Mouse (Mus musculus) lung, postnatal 4 days (tissue): Measurements from ENCODE around the gene Hbp1.
A peak's percentile ranks its signal among the peaks of the same experiment; 100 is the strongest.

ENCODE experiments used
- DNase-seq, 2 experiments: peaks; one replicate each; pipeline ENCODE4 v3.0.0; 2021

The Hbp1 gene

GRCm38 (mm10) chr12:31949759-31950658 lies at the start of gene Hbp1:
Gene Hbp1 (minus strand): TSS chr12:31950535.
- peak; percentile 98 to 99 for DNase-seq

GRCm38 (mm10) chr12:31998706-31999105 lies 48.4 kb upstream of the Hbp1 start:
- no peak for DNase-seq

GRCm38 (mm10) chr12:31997328-31997878 lies 47.1 kb upstream of the Hbp1 start:
- DNase-seq = no peak

- peak; percentile 23 to 39 for DNase-seq
These were observed 46.5 kb upstream of the Hbp1 start for GRCm38 (mm10) chr12:31996877-31997276.

- no peak for DNase-seq
These were observed 40.2 kb upstream of the Hbp1 start for GRCm38 (mm10) chr12:31990575-31990974.

GRCm38 (mm10) chr12:31989726-31990125 lies 39.4 kb upstream of the Hbp1 start:
- no peak for DNase-seq

GRCm38 (mm10) chr12:31986463-31986862 lies 36.1 kb upstream of the Hbp1 start:
- no peak for DNase-seq

GRCm38 (mm10) chr12:31985738-31986137 lies 35.4 kb upstream of the Hbp1 start:
- no peak for DNase-seq

GRCm38 (mm10) chr12:31984664-31985063 lies 34.3 kb upstream of the Hbp1 start:
- no peak for DNase-seq

- no peak for DNase-seq
These were observed 33.9 kb upstream of the Hbp1 start for GRCm38 (mm10) chr12:31984206-31984605.

GRCm38 (mm10) chr12:31983769-31984168 lies 33.4 kb upstream of the Hbp1 start:
- DNase-seq = no peak

GRCm38 (mm10) chr12:31983238-31983637 lies 32.9 kb upstream of the Hbp1 start:
- DNase-seq = no peak

- no peak for DNase-seq
These were observed 27.4 kb upstream of the Hbp1 start for GRCm38 (mm10) chr12:31977613-31978195.

- DNase-seq = peak in 1 of 2 experiments; percentile 32
These were observed 26.2 kb upstream of the Hbp1 start for GRCm38 (mm10) chr12:31976544-31976943.

- peak; percentile 29 to 60 for DNase-seq
These were observed 23.3 kb upstream of the Hbp1 start for GRCm38 (mm10) chr12:31973473-31974172.

- DNase-seq = no peak
These were observed 21.2 kb upstream of the Hbp1 start for GRCm38 (mm10) chr12:31971547-31971946.

- no peak for DNase-seq
These were observed 18.8 kb upstream of the Hbp1 start for GRCm38 (mm10) chr12:31969111-31969510.

- peak in 1 of 2 experiments; percentile 44 for DNase-seq
These were observed 17.2 kb upstream of the Hbp1 start for GRCm38 (mm10) chr12:31967536-31967935.

GRCm38 (mm10) chr12:31966405-31966804 lies 16.1 kb upstream of the Hbp1 start:
- no peak for DNase-seq

GRCm38 (mm10) chr12:31965517-31966212 lies 15.3 kb upstream of the Hbp1 start:
- DNase-seq = no peak

GRCm38 (mm10) chr12:31964074-31964473 lies 13.7 kb upstream of the Hbp1 start:
- no peak for DNase-seq

GRCm38 (mm10) chr12:31955843-31956242 lies 5.5 kb upstream of the Hbp1 start:
- DNase-seq = no peak

GRCm38 (mm10) chr12:31950659-31951031 lies 310 bp upstream of the Hbp1 start:
- no peak for DNase-seq
